Mouse (Mus musculus) hindbrain, embryonic 10.5 days (tissue): ENCODE data around the gene Cpne5. TPM values are rescaled to one million over a fixed set of nuclear protein-coding genes. Genes with fewer than 3 reads are reported as not detected.

Source experiments
- polyA plus RNA-seq: library from polyadenylated mRNA; unstranded; fragments of >200 nt; fragmentation: Nextera tagmentation; extraction: Ambion mirVana; gene quantifications from 2 replicates; pipeline ENCODE4 v1.2.1, GENCODE M21; 2016

The Cpne5 gene
- polyA plus RNA-seq, 1 experiment from 2014 or later, result 3.0 TPM

Other genes starting within 250 kb of the Cpne5 start
- gene Stk38, start 230.2 kb downstream of the Cpne5 start, polyA plus RNA-seq, result 131 and 133 TPM in 2 replicates
- gene Srsf3, start 205.5 kb downstream of the Cpne5 start, polyA plus RNA-seq, result 723 and 795 TPM in 2 replicates
- gene Cdkn1a, start 147.2 kb downstream of the Cpne5 start, polyA plus RNA-seq, result 29.9 and 36.0 TPM in 2 replicates
- gene Rab44, start 124.0 kb downstream of the Cpne5 start, polyA plus RNA-seq, result 0.04 TPM in 1 of 2 replicates, not detected in the other
- gene Ppil1, start 26.0 kb upstream of the Cpne5 start, polyA plus RNA-seq, result 173 and 211 TPM in 2 replicates
- 58.7 and 68.6 TPM in 2 replicates for gene BC004004, start 30.6 kb upstream of the Cpne5 start, polyA plus RNA-seq
- gene Pi16, start 79.5 kb upstream of the Cpne5 start, polyA plus RNA-seq, result 0.71 and 1.1 TPM in 2 replicates
- 338 and 391 TPM in 2 replicates for gene Mtch1, start 109.8 kb upstream of the Cpne5 start, polyA plus RNA-seq
- gene Fgd2, start 122.7 kb upstream of the Cpne5 start, polyA plus RNA-seq, result 5.9 and 7.5 TPM in 2 replicates